Mouse (Mus musculus): ENCODE measurements around the gene Spata45.

DNA sequence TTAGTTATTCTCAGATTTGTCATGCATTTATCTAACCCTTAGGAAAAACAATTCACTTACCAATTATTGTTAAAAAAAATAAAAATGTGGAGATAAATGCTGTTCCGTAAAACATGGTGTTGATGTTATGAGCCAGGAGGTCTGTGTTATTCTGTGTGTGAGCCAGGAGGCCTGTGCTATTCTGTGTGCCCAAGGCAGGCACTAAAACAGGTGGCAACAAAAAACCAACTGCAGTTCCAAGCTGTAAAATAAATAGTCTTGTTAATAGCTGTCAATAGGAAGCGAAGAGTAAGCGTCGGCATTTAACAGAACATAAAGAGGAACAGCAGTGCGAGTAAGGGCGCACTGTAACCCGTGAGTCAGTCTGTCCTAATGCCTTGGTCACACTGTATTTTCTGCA, 15.4 kb upstream of the Spata45 start:
- TF ChIP-seq CHD2 (IDR thresholded peaks at IDR 0.05; ENCODE audit: low read depth, low read length), result no peak
- no peak for TF ChIP-seq ZC3H11A (IDR thresholded peaks at IDR 0.05; ENCODE audit: borderline replicate concordance, low read depth, low read length)
